Mouse (Mus musculus) ES-CJ7 (cell line): ENCODE results near the gene Cdc7.
"Not testable (repeated sequence)": the region's sequence is repeated elsewhere in the genome, so short reads cannot be mapped to it uniquely, and the experiment has no call there.

Experiments
- DNase-seq: peaks from one replicate; pipeline ENCODE4 v3.0.0; 2011; ENCODE audit warnings: low read depth, low spot score

The Cdc7 gene

DNA sequence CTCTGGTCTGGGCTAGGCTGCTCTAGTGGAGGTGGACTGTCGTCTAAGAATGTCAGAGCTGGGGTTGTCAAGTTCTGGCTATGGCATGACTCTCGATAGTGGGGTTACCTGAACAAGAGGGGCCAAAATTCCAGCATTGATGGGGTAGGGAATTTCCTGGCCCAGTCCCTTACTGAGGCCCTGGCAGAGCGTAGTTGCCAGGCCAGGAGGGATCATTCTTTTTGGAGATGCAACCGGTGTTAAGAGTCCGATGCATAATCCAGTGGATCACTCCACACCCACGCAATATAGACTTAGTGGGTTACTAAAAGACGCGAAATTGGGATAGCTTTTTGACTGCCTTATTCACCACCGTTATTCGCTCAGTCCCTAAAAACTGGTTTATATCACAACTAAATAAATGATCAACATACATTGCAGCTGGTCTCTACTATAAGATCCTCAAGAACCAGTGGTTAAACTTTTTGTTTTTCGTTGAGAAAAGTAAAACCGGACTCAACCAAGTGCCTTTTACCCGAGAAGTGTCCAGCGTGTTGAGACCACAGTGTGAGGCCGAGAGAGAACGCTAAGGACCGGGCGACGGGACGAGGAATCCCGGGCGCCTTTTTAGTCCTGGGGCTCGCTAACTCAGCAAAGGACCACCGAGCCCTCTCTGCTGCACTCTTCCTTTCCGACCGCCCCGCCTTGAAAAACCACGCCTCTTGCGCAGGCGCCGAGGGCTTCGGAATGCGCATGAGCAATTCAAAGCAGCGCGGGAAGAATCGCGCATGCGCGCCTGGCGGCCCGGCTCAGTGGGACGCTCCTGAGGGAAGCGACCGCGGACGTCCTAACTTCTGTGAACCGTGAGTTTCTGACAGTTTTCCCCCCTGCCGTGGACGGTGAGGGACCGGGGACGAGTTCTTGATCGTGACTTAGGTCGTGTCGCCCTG lies at the start of gene Cdc7:
Gene Cdc7, plus strand, starts transcription at position 739 of the 929 bp plus-strand sequence.
- peak; percentile 94 for DNase-seq

DNA sequence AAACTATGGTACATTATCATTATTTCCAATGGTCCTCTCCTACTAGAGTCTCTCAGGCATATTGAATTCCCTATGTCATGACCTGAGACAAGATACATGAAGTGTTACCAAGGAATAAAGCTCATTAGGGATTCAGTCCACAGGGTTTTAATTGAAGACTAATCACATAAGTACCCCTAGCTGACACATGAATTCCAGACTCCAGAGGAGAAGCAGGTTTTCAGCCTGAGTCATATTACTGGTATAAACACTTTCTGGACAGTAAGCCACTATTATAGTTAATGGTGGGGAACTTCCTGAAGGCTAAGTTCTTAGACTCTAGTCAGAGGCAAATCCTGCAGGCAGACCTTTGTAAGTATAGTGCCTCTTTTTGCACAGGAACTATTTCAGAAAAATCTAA lies 44.8 kb upstream of the Cdc7 start:
- no peak for DNase-seq

DNA sequence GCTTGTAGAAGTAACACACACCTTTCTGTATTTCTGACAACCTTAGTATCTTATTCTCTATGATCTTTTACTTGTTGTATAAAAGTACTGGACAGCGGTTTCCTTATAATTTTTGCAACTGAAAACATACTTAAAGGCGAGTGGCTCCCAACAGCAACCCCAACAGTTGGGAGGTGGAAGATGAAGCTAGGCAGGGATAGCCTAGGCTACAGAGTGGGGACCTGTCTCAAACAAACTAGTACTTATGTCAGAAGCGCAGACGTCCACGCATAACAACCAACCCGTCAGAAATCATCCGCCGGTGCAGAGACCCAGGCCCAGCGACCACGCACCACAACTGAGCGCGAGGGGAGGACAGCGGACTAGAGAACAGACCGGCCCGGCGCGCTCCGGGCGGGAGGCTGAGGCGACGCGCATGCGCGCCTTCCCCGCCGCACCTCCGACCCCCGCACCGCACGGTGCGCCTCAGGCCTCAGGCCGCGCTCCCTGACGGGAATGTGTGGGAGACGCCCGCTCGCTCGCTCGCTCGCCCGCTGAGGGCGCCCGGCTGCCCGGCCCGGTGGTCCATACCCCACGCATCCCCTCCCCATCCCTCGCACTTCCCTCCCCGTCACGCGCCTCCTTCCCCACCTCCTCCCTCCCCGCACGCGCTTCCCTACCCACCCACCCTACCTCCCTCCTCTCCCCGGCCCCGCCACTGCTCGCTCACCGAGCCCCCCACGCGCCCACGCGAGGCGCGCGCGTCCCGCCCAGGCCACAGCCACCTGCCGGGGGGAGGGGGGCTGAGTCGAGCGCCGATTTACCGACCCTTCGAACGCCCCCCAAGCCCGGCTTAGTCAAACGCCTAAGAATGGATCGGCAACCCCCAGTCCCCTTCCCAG lies 38.4 kb upstream of the Cdc7 start, which contains the start of gene Hfm1:
Gene Hfm1, minus strand, starts transcription at position 834 of the 881 bp plus-strand sequence.
- peak; percentile 79 for DNase-seq

DNA sequence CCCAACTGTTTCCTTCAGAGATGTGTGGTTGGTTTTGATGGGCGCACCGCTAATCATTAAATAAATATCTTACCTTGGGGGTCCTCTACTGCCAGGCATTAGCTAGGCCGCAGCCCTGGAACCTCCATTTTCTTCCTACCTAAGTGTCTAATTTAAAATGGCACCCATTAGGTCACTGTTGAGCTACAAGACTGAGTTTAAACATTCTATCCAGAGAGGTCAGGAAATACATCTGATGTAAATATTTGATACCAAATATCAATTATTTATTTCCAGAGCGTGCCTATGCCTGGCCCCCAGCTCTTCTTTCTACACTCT lies 37.8 kb upstream of the Cdc7 start:
- no peak for DNase-seq

DNA sequence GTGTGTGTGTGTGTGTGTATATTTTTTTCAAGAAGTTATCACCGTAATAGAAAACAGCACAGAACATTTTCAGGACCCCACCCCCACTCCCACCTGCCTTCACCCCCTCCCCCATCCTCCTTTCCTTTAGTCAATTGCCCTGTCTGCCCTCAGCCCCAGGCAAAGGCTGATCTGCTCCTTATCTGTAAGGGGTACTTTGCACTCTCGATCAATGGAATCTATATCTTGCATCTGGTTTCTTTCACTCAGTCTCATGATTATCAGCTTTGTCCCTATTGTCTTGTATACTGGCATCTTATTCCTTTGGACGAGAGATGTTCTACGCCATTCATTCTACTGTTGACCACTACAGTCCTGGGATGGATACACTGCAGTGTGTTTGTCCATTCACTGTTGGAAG lies 36.1 kb upstream of the Cdc7 start:
- no peak for DNase-seq

DNA sequence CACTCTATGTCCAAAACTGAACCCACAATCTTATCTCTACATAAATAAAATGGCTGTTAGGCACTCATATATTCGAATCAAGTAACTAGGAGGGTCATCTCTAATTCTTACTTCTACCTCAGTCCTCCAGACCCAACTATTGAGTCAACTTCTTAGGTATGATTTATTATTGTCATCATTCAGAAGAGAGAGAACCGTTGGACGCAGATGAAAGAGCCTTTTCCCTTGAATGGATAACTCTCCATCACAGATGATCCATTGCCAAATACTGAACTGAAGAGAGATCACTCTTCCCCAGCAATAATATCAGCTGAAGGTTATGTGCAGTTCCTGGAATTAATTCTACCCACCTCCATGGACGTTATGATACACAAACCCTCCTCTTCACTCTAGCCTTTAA lies 17.8 kb upstream of the Cdc7 start:
- no peak for DNase-seq

DNA sequence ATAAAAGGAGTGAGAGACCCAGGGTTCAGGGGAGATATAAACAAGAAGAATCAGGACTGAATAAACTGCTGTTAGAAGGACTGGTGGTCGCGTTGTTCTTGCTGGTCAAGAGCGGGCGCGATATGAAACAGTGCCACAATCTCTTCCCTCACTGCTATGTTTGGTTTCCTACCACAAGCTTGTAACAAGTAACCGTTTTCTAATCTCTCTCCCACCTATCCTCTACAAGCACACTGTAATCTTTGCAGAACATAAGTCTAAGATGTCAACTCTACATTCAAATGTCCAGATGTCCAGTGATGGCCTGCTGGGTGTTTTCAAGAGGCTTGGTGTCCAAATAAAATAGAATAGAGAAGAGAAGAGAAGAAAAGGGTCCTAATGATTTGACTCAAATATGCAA lies 15.4 kb upstream of the Cdc7 start:
- no peak for DNase-seq

DNA sequence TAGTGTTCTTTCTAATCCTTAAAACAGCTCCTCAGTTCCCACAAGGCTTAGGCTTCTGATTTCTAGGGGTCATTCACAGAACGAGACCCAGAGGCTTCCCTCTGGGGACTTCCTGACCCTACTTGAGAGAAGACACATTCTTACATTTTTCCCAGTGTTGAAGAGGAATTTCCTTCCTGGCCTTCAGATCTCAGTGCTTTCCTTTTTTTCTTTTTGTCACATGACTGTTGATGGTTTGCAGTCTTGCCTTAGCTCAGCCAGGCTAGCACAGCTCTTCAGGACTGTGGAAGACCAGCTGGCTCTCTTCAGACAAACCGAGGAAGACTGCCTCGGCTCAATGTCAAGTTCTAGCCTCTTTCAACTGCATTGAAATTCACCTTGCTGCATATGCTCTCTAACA lies 7.7 kb upstream of the Cdc7 start:
- DNase-seq, result no peak

DNA sequence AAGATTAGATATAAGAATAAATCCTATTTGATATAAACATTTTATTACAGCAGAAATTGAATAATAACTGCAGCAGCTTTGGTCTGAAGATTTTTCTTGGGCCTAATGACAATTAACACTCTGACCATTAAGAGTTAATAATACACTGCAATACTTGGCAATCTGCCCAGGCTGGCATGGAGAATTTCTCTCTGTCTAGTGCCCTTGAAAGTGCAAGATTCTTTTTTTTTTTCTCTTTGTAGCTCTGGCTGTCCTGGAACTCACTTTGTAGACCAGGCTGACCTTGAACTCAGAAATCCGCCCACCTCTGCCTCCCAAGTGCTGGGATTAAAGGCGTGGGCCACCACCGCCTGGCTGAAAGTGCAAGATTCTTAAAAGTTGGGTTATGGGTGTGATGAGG lies 5.1 kb upstream of the Cdc7 start:
- no peak for DNase-seq

DNA sequence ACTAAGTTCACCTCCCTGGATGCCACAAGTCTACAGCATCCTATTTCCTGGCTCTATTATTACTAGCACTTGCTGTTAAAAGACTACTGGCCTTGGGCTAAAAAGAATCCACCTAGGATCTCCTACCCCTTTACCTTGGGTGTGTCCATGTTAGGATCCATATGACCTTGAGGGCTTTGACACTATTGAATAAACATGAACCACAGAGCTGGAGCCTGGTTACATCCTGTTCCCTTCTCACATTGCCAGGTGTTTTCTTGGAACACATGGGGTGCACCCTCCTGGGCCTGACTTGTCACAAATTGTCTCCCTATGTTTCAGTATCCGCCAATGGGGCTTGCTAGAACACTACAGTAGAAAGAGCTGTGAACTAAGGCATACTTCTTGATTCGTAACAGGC lies 3.7 kb upstream of the Cdc7 start:
- DNase-seq, result peak; percentile 68

DNA sequence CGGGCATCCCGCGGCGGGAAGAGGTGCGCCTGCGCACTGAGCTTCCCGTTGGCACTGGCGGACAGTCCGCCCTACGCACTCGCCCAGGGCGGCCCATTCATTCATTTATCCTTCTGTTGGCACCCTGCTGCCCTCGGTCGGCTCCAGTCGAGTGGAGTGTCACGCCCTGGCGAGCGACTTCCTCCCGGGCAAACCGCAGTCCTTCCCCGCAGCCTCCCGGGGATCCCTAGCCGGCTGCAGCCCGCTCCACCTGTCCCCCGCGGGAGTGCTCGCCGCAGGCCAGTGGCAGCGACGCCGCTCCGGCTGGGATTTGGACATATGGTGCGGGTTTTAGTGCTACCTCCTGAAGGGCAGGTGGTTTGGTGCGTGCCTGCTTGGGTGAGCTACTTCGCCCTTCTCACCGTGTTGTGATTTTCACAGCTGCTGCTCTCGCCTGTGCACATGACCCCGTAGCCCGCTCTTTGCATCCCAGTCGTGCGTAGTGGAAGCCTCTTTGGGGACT lies 442 bp downstream of the Cdc7 start:
- DNase-seq, result no peak

DNA sequence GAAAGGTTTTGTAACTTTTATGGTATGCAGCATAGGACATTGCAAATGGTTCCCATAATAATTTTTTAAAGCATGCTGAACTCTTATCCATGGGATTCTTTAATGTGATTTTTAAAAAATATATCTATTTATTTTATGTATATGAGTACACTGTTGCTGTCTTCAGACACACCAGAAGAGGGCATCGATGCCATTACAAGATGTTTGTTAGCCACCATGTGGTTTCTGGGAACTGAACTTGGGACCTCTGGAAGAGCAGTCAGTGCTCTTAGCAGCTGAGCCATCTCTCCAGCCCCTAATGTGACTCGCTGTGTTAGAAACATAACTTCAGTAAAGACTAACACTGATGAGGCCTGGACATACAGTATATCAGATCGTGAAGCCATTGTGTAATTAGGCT lies 2.3 kb downstream of the Cdc7 start:
- no peak for DNase-seq

DNA sequence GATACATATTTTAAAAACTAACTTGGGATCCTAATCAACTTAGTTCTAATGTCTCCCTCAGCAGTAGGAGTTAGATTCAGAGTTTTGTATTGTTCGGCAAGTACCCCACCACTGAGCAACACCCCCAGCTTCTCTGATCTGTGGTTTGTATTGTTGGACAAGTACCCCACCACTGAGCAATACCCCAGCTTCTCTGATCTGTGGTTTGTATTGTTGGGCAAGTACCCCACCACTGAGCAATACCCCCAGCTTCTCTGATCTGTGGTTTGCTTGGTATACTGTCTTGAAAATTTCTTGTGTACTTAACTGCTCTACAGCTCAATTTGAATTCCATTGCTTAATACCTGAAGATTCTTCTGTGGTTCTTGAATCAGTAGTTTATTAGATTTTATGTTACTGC lies 3.5 kb downstream of the Cdc7 start:
- DNase-seq, result no peak

DNA sequence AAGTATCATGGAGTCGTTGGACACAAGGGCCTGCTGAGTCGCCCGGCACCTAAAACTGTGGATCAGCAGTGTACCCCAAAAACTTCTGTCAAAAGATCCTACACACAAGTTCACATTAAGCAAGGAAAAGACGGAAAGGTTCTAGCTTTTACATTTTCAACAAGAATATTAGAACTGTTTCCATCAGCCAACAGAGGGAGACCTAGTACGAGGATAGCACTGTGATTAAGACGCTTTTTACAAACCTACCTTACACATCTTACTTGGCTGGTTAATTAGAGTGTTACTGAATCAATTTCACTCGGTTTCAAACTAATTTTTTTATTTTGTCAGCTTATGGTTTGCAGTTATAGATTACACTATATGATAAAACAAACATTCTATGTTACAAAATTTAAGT lies 9.8 kb downstream of the Cdc7 start:
- no peak for DNase-seq

DNA sequence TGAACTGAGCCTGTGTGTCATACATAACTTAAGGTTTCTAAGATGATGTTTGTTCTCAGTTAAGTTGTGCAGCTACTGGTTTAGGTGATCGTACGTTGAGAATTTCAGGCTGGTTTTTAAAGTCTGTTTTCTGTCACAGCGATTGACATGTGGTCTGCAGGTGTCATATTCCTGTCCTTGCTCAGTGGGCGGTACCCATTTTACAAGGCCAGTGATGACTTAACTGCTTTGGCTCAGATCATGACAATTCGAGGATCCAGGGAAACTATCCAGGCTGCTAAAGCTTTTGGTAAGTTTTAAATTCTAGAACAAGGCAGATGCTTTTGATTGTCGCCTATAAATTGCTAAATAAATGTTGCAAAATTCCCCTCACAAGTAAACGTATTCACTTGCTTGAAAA lies 15.0 kb downstream of the Cdc7 start:
- no peak for DNase-seq

DNA sequence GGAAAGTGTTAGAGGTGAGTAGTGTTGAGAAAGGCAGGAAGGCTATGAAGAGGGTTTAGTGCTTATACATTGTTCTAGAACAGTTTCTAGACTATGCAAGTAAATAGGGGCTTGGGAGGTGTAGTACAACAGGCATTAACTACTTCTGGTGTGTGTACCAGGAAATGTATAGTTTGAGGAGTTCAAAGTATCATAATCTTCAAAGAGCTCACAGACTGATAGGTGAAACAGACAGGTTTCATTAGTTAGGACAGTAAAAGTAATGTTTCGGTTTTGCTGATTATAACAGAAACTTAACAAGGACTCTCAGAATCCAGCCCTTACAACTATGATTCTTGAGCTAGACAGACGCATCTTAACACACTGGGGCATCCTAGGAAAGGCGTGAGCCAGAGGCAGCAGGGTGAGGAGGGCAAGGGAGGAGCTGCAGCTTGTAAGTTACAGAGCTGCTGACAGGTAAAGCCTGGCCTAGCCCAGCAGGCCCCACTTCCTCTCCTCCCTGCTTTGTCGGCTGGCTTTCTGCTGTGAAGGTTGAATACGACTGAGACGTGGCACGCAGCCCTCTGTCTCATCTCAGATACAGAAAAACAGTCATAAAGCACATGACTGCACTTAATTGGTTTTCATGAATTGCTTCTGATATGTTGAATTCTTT lies 18.3 kb downstream of the Cdc7 start:
- no peak for DNase-seq

DNA sequence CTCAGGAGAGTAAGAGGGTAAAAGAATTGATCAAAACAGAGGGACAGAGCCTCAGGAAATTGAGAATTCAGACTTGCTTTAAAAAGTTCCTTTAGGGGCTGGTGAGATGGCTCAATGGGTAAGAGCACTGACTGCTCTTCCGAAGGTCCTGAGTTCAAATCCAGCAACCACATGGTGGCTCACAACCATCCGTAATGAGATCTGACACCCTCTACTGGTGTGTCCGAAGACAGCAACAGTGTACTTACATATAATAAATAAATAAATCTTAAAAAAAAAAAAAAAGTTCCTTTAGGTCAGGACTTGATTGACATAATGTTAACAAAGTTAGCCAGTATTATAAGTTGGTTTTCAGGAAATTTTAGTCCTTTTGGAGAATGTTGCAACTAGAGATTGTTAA lies 20.8 kb downstream of the Cdc7 start:
- DNase-seq, result not testable (repeated sequence)

DNA sequence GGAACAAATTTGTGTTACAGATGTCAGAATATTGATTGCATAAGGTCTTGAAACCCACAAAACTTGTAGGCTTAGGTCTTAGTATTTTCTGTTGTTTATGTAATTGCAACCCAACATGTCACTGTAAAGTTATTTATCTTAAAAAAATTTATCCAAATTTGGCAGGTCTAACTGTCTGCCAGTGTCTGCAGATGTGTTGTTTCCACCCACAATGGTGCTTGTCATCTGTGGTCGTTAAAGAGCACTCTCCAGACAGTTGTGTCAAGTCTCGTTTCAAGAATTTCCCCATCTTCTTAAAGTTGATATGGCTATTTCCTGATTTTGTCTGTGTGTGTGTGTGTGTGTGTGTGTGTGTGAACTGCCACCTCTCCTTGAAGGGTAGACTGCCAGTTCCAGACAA lies 21.5 kb downstream of the Cdc7 start:
- no peak for DNase-seq

DNA sequence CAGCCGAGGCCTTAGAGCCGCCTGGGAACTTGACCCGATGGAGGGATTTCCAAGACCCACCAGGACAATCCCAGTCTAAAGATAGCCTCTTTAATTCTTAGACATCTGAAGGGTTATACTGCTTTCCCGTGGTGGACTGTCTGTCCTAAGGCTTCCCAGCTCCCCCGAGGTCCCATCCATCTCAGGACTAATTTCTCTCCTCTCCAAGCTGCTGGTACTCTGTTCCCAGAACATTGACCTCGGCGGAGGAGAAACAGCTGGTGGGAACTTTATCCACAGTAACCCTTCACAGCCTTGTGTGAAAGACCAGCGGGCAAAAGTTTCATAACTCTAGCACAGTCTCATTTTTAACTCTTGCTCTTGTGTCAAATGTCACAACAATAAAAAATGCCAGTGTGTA lies 25.1 kb downstream of the Cdc7 start:
- no peak for DNase-seq

DNA sequence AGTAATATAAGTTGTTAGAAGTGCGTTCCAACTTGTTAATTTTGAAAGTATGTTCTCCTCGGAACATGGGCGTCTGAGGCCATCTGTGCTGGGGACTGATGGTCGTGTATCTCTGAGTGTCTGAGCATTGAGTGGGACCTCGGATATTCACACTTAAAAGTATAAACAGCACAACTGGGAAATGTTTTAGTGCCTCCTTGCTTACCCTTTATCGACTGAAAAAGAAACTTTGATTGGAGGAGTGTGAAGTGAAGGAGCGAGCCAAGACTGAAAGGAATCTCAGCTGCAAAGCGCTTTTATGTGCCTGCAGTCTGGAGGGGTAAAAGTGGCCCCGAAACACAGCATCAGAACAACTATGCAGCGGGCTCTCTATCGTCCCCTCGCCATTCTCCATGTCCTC lies 25.7 kb downstream of the Cdc7 start:
- DNase-seq, result no peak

DNA sequence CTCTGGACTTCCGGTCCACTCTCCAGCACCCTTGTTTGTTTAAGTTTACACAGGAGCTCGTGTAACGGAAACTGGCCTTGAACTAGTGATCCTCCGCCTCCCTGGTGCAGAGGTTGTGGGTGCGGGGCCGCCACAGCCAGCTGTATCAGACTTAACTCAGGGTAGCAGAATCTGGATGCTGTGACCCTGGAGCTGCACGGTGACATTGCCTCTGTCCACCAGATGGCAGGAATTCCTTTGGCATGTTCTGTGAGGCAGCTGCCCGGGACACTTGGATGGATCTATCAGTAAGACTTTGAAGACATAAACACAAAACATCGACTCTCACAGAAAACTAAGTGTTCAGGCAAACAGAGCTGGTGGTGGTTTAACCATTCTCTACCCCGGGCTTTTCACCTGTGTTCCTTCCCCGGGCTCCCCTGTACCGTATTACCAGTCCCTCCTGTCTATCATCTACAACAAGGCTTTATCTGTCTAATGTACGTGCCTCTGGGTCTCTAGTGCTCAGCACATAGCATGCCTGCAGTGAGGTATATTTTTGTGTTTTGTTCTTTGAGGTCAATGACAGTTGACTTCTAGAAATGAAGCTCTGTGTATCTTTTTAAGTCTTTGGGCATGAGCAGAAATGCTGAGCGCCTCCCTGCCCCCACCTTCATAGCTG lies 26.6 kb downstream of the Cdc7 start:
- DNase-seq, result peak; percentile 57
